Mouse (Mus musculus) embryonic stem cell, embryonic (primary cell): ENCODE measurements around the gene Ankib1.
"Not testable (repeated sequence)": the region's sequence is repeated elsewhere in the genome, so short reads cannot be mapped to it uniquely, and the experiment has no call there.

ENCODE experiments used
- CTCF ChIA-PET, 4 experiments: fragments of 300-600 bp in 2 of 4; fragments of 350-600 bp in 2 of 4; sonication (Branson Sonifier 250); formaldehyde crosslinking; loops; one replicate each; lab custom pipeline; 2022; ENCODE audit warnings: inconsistent platforms in 2 of 4; lab: Charles Lee
- POLR2A ChIA-PET, 4 experiments: fragments of 300-600 bp in 2 of 4; fragments of 350-600 bp in 2 of 4; sonication (Branson Sonifier 250); formaldehyde crosslinking; loops; one replicate each; lab custom pipeline; 2022; ENCODE audit warnings: antibody characterized with exemption in 4 of 4, inconsistent platforms in 1 of 4; lab: Charles Lee

The Ankib1 gene

DNA sequence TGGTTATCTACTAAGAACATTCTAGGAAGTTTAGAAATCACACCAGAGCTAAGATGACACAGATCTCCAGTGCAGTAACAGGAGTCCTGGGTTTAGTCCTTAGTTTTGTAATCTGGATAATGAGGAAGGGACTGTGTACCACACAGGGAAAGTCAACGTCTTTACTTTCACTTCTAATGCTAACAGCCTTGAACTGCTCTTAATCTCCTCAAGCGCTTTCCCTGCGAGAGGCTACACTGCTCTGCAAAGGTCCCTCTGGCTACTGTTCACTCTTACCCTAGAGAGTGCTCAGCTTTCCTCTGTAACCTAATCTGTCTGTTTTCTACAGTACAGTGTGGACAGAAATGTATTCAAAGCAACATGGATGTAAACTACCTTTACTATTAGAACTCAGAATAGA lies 30.7 kb downstream of the Ankib1 start:
- CTCF ChIA-PET = interaction anchor here in 2 of 4 experiments (0.9 to 1.0 kb wide), 2 partner anchors 11 to 16 kb away, joined by 3 read pairs; no protein-coding TSS in a partner anchor
- POLR2A ChIA-PET = interaction anchor here in 2 of 4 experiments (0.6 to 1.0 kb wide), 2 partner anchors 9 to 244 kb away, joined by 4 read pairs; no protein-coding TSS in a partner anchor

DNA sequence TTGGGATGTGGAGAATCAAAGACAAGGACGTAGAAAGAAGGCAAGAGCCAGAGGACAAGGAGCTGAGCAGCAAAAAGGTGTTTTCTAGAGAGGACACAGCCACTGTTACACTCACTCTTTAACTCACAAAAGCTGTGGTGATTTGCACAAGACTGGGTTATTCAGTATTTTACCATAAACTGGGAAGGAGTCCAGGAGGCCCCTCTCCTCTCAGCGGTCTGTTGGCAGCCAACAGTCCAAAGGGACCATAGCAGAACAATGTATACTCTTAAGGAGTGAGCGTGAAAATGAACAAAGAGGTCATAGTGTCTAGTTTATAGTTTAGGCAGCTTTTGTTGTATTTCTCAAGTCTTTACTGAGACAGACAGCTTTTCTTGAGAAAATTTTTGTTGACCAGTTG lies 31.2 kb downstream of the Ankib1 start:
- CTCF ChIA-PET = interaction anchor here in 2 of 4 experiments (0.9 to 1.0 kb wide), 2 partner anchors 11 to 16 kb away, joined by 3 read pairs; no protein-coding TSS in a partner anchor
- POLR2A ChIA-PET = interaction anchor here in 2 of 4 experiments (0.6 to 1.0 kb wide), 3 partner anchors 10 to 245 kb away, joined by 3 to 4 read pairs (median 4); no protein-coding TSS in a partner anchor

DNA sequence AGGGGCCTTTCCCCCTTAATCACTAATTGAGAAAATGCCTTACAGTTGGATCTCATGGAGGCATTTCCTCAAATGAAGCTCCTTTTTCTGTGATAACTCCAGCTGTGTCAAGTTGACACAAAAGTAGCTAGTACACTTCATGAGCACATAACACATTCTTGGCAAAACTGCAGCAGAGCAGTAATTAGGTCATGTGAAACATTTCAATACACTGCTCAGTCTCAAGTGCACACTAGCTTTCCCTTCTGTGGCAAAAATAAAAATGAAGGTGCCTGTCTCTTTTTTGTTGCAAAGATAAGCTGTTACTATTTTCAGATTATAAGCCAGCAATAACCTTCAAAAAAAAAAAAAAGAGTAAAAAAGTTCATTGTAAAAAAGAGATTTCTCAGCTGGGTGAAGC lies 52.2 kb downstream of the Ankib1 start:
- POLR2A ChIA-PET = interaction anchor here in 1 of 4 experiments (0.6 to 0.8 kb wide), 2 partner anchors 18 to 747 kb away, joined by 3 to 4 read pairs; no protein-coding TSS in a partner anchor
- CTCF ChIA-PET = not testable (repeated sequence)

- CTCF ChIA-PET = not testable (repeated sequence)
- POLR2A ChIA-PET = interaction anchor here in 1 of 4 experiments (1.6 kb wide), 1 partner anchor 11 kb away, joined by 6 read pairs; no protein-coding TSS in a partner anchor
Observed at GRCm38 (mm10) chr5:3732846-3733245, 69.9 kb downstream of the Ankib1 start.

GRCm38 (mm10) chr5:3728820-3729219 lies 73.9 kb downstream of the Ankib1 start:
- POLR2A ChIA-PET = interaction anchor here in 1 of 4 experiments (0.7 kb wide), 1 partner anchor 40 kb away, joined by 3 read pairs; no protein-coding TSS in a partner anchor
- CTCF ChIA-PET = interaction anchor here in 1 of 4 experiments (0.6 kb wide), 1 partner anchor 17 kb away, joined by 5 read pairs; no protein-coding TSS in a partner anchor

DNA sequence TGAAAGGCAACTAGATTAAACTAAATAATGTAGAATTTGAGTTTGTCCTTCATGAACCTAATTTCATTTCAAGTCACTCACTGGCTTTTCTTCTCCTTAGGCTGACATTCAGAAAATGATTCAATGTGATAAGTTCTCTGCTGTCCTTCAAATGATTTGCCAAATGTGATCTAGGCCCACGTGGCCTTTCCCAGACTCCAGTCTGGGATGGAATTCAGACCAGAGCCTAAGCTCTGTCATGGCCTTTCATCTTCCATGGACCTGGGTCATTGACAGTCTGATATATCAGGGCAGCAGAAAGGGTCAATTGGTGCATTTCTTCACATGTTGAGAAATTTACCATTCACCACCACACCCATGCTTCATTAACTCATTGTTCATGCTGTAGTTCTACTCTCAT lies 77.2 kb downstream of the Ankib1 start:
- ChIA-PET POLR2A (no interaction called here), CTCF (no interaction called here)

DNA sequence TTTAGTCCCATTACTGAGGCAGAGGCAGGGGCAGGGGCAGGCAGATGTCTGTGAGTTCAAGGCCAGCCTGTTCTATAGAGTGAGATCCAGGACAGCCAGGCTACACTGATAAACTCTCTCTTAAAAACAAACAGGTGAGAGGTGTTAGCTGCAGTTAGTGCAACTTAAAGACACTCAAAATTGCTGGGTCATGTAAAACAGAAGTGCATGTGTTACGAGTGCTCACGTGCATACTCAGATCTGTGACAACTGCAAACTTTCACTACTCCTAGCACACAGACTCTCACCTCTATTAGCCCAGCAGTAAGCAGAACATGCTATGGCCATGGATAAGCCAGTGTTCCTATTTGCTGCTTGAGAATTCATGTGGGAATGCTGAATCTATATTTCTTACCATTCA lies 79.3 kb downstream of the Ankib1 start:
- ChIA-PET POLR2A (no interaction called here), CTCF (no interaction called here)

DNA sequence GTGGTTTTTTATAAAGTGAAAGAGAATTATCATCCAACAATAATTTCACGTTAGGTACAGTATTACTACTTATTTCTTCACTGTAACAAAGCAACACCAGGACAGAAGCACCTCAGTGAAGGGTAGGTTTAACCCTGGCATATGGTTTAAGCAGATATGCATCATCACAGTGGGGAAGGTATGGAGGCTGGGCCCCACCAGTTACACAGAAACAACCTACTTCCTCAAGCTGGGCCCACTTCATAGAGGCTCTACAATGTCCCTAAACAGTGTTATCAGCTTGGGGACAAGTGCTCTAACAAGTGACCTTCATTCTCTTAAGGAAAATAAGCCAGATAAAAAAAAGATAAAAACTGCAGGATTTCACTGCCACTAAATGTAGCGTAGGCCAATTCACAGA lies 79.9 kb downstream of the Ankib1 start:
- CTCF ChIA-PET = no interaction called here
- POLR2A ChIA-PET = no interaction called here

GRCm38 (mm10) chr5:3719371-3719770 lies 83.4 kb downstream of the Ankib1 start:
- ChIA-PET CTCF (no interaction called here), POLR2A (no interaction called here)

GRCm38 (mm10) chr5:3715800-3716199 lies 86.9 kb downstream of the Ankib1 start:
- ChIA-PET POLR2A (no interaction called here), CTCF (no interaction called here)

DNA sequence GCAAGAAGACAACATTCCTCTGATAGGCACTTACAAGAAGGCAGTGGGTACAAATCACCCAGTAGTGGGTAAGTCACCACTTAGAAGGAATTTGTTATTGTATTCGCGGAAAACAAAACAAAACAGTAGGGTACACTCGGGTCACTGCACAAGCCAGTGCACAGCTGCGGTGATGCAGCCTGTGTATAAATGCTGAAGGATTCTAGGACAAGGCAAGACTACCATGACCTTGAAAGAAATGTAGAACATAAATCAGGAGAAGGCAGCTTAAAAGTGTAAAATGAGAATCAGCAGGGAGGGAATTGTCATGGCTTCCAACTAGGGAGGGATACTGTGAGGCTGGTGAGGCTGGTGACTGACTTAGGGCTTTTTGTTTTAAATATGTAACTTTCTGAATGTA lies 100.5 kb downstream of the Ankib1 start:
- POLR2A ChIA-PET = no interaction called here

GRCm38 (mm10) chr5:3700025-3700424 lies 102.7 kb downstream of the Ankib1 start:
- ChIA-PET CTCF (no interaction called here), POLR2A (interaction anchor here in 1 of 4 experiments (1.1 kb wide), 1 partner anchor 12 kb away, joined by 3 read pairs; no protein-coding TSS in a partner anchor)

More for the DNA sequence above, 100.5 kb downstream of the Ankib1 start:
- CTCF ChIA-PET = no interaction called here

DNA sequence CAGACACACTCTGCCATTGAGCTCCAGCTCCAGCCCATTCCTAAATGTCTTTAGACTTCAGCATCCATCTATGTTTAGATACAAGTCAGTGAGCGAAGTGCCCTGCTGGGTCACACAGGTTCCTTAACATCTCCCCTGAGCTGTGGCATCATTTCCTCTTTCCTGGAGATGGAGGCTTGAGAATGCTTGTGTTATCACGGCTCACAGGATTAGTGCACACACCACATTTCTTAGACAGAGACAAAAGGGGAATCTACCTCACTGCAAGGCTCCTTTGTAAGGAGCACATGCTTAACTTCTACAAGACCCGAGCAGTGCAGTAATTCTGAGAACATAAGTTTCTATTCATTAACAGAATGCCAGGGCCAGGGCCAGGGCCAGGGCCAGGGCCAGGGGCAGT lies 106.7 kb downstream of the Ankib1 start:
- POLR2A ChIA-PET = no interaction called here
- CTCF ChIA-PET = no interaction called here

DNA sequence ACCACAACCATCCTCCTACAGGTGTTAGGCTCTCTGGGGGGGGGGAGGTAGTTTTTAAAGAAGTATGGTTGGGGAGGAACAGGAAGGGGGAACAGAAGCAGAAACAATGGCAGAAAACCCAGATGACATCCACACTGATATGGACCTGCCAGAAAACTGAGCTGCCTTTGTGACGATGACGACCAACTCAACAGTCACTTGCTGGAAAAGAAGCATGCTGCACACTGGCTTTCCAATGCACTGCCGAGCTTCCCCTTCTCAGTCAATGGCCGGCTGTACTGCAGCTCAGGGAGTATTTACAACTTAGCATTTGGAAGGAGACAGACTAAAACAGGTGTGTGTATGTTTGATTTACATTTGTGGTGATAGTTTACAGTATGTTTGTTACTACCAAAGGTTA lies 107.5 kb downstream of the Ankib1 start:
- CTCF ChIA-PET = no interaction called here
- POLR2A ChIA-PET = interaction anchor here in 1 of 4 experiments (0.8 kb wide), 1 partner anchor 10 kb away, joined by 3 read pairs; no protein-coding TSS in a partner anchor

DNA sequence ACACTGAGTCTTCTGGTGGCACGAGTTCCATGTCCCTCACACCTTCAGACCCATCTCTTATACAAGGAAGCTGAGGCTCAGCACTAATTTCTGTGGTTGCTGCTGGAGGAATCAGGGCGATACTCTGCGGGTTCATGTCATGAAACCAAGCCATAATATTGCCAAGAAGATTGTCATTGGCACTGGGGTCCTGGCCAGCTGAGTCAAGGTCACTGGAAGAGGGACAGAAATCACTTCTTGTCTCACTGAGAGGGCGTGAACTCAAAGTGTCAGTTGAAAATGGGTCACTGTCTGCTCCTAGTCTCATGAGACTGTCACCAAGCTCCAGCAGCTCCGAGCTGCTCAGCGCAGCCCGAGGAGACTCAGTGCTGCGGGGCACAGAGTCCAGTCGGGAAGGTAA lies 109.8 kb downstream of the Ankib1 start:
- POLR2A ChIA-PET = interaction anchor here in 1 of 4 experiments (1.4 kb wide), 1 partner anchor 11 kb away, joined by 3 read pairs; no protein-coding TSS in a partner anchor
- CTCF ChIA-PET = no interaction called here

DNA sequence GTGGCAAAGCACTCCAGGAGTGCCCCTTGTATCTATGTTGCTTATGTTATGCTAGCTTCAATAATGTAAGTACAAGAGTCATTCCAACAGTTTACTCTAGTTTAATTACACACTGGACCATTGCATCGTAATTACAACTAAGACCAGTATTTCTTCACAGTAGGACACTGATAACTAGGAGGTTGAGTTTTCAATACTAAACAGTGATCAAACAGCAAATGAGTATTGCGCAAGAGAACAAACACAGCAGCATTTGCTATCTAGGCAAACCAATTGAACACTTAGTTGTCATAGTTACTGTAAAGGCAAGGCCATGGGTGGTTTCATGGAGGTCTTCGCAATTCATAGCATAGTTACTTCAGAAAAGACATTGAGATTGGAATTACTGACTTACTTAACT lies 111.4 kb downstream of the Ankib1 start:
- POLR2A ChIA-PET = interaction anchor here in 1 of 4 experiments (0.6 kb wide), 1 partner anchor 856 kb away, joined by 3 read pairs; no protein-coding TSS in a partner anchor
- CTCF ChIA-PET = no interaction called here

DNA sequence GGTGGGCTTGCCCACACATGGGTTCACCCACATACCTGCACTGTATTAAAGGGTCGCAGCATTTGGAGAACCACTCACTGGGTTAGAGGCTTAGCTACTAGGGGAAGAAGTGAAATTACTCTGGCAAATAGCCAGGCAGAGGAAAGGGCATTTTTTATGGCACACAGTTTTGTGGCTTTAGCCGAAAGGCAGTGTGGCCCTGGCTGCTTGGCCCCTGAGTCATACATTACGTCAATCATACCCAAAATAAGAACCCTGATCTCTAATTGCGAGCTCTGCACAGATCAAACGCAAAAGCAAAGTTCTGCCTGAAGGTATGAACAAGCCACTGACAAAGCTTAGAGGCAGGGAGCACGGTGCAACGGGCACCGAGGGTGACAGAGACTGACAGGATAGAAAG lies 114.4 kb downstream of the Ankib1 start:
- ChIA-PET POLR2A (interaction anchor here in 2 of 4 experiments (0.7 to 1.7 kb wide), 4 partner anchors 12 to 120 kb away, joined by 3 read pairs; no protein-coding TSS in a partner anchor), CTCF (interaction anchor here in 1 of 4 experiments (0.6 kb wide), 1 partner anchor 159 kb away, joined by 7 read pairs; no protein-coding TSS in a partner anchor)

GRCm38 (mm10) chr5:3669938-3670554 lies 132.7 kb downstream of the Ankib1 start:
- CTCF ChIA-PET = no interaction called here
- POLR2A ChIA-PET = no interaction called here

- CTCF ChIA-PET = no interaction called here
- POLR2A ChIA-PET = interaction anchor here in 1 of 4 experiments (1.2 kb wide), 1 partner anchor 70 kb away, joined by 3 read pairs; the partner anchor contains the start of genes Pex1 and Rbm48
Observed at GRCm38 (mm10) chr5:3666585-3666984, 136.1 kb downstream of the Ankib1 start.

- POLR2A ChIA-PET = interaction anchor here in 1 of 4 experiments (1.3 kb wide), 1 partner anchor 122 kb away, joined by 4 read pairs; the partner anchor contains the start of gene Fam133b
- CTCF ChIA-PET = no interaction called here
Observed at GRCm38 (mm10) chr5:3665225-3665624, 137.5 kb downstream of the Ankib1 start.
